Mouse (Mus musculus) kidney, postnatal 0 days (tissue): Measurements from ENCODE around the gene Coro1c. TPM values are rescaled to one million over a fixed set of nuclear protein-coding genes. Genes with fewer than 3 reads are reported as not detected.
A peak's percentile ranks its signal among the peaks of the same experiment; 100 is the strongest.

Experiments
- ATAC-seq: fragments of 200-750 bp; cut with Nextera tagmentation; replicated peaks from 2 replicates; pipeline ENCODE4 v1.8.0; 2017; ENCODE audit warnings: low read depth, moderate number of reproducible peaks, moderate TSS enrichment, moderate library complexity; ENCODE audit not compliant: low FRiP score
- DNase-seq: peaks from one replicate; pipeline ENCODE4 v3.0.0-alpha.2; 2016; ENCODE audit warnings: low spot score
- H3K27ac ChIP-seq: fragments of 300-500 bp; sonication (generic); 2 replicates; pipeline ENCODE4 v1.5.1; 2014; ENCODE audit warnings: mild to moderate bottlenecking
- H3K27me3 ChIP-seq: fragments of 300-500 bp; sonication (generic); 2 replicates; pipeline ENCODE4 v1.6.1; 2014; ENCODE audit warnings: low read length, mixed read lengths; ENCODE audit not compliant: insufficient read depth
- H3K36me3 ChIP-seq: fragments of 300-500 bp; sonication (generic); 2 replicates; pipeline ENCODE4 v1.6.1; 2014; ENCODE audit warnings: low read length, mixed read lengths; ENCODE audit not compliant: insufficient read depth
- H3K4me1 ChIP-seq: fragments of 300-500 bp; sonication (generic); replicated peaks from 2 replicates; pipeline ENCODE4 v1.6.1; 2014; ENCODE audit warnings: antibody characterized with exemption, low read length, mixed read lengths; ENCODE audit not compliant: insufficient read depth
- H3K4me2 ChIP-seq: fragments of 300-500 bp; sonication (generic); 2 replicates; pipeline ENCODE4 v1.6.1; 2014; ENCODE audit warnings: mild to moderate bottlenecking, low read length, moderate library complexity, mixed read lengths
- H3K4me3 ChIP-seq: fragments of 300-500 bp; sonication (generic); replicated peaks from 2 replicates; pipeline ENCODE4 v1.5.1; 2014; ENCODE audit warnings: low read depth, low read length
- H3K9ac ChIP-seq: fragments of 300-500 bp; sonication (generic); 2 replicates; pipeline ENCODE4 v1.6.1; 2014; ENCODE audit warnings: low read depth, low read length
- H3K9me3 ChIP-seq: fragments of 300-500 bp; sonication (generic); replicated peaks from 2 replicates; pipeline ENCODE4 v1.6.1; 2016; ENCODE audit warnings: low read length, inconsistent platforms, mixed read lengths
- CTCF ChIP-seq: IDR thresholded peaks from 2 replicates; pipeline ENCODE4 v1.5.1; 2016; ENCODE audit warnings: antibody characterized with exemption, low read depth, mild to moderate bottlenecking, moderate library complexity
- WGBS: fragments of 180-500 bp; shearing (Covaris S2); extraction: QIAGEN DNeasy Blood & Tissue Kit; methylation state at CpG from one replicate; pipeline ENCODE4 v1.1.7; 2014; 5-methylcytosine and 5-hydroxymethylcytosine counted together
- polyA plus RNA-seq: library from polyadenylated mRNA; unstranded; fragments of >200 nt; fragmentation: Nextera tagmentation; extraction: Ambion mirVana; gene quantifications from 2 replicates; pipeline ENCODE4 v1.2.1, GENCODE M21; 2015

Gene Coro1c
- polyA plus RNA-seq, 1 experiment from 2014 or later, result 69.5 TPM

- WGBS, result 56% methylated on average over 7 of the region's 7 CpGs
- H3K27ac ChIP-seq, result no peak overlapping the region
- no peak for TF ChIP-seq CTCF
- H3K4me1 ChIP-seq, result 0 out of 2 replicates have a peak, but pooled peaks cover 15% of the 10 kb centered on the region
- ATAC-seq (no peak), DNase-seq (no peak)
- no peaks in the 10 kb centered on the region for H3K27me3 ChIP-seq
- no peak overlapping the region for H3K4me3 ChIP-seq
- H3K9ac ChIP-seq, result no peak overlapping the region
- 0 out of 2 replicates have a peak, but pooled peaks cover 3% of the 10 kb centered on the region for H3K36me3 ChIP-seq
- H3K4me2 ChIP-seq, result no peak overlapping the region
- no peaks in the 10 kb centered on the region for H3K9me3 ChIP-seq
These were observed 51.9 kb downstream of the Coro1c start for GRCm38 (mm10) chr5:113856631-113857030.

- peaks cover 3% of the 10 kb centered on the region; the same call in 1 of the 2 replicates for H3K36me3 ChIP-seq
- DNase-seq, result no peak
- no peak overlapping the region for H3K4me2 ChIP-seq
- H3K4me1 ChIP-seq, result 0 out of 2 replicates have a peak, but pooled peaks cover 15% of the 10 kb centered on the region
- WGBS, result 73% methylated on average over 3 of the region's 3 CpGs
- 0 out of 2 replicates have a peak overlapping the region, but pooled peaks have one; percentile 8 for H3K9ac ChIP-seq
- TF ChIP-seq CTCF, result no peak
- H3K27me3 ChIP-seq, result no peaks in the 10 kb centered on the region
- H3K4me3 ChIP-seq, result no peak overlapping the region
- peak overlapping the region; percentile 8; the same call in 1 of the 2 replicates for H3K27ac ChIP-seq
- no peaks in the 10 kb centered on the region for H3K9me3 ChIP-seq
- no peak; the same call in 1 of the 2 replicates for ATAC-seq
These were observed 52.9 kb downstream of the Coro1c start for GRCm38 (mm10) chr5:113855696-113856095.

DNA sequence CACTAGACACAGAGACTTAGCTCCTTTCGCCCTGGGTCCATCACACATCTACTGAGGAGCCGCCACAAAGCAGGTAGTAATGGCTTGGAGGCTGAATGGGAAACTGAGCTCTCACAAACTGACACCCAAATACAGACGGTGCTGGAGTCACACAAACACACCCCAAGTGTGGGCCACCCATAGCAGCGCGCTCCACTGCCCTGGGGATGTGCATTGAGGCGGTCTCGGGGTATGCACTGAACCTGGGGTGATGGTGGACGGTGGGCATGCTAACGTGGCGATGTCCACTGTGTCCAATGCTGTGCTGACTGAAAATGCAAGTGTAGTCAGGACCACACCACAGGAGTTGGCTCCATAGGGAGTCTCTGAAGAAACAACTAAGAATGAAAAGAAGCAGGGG is 53.4 kb downstream of the Coro1c start:
- DNase-seq (no peak), ATAC-seq (no peak)
- Histone ChIP-seq H3K27me3 (no peaks in the 10 kb centered on the region), H3K27ac (no peak overlapping the region), H3K9me3 (no peaks in the 10 kb centered on the region), H3K36me3 (peaks cover 8% of the 10 kb centered on the region; the same call in 1 of the 2 replicates), H3K9ac (no peak overlapping the region), H3K4me3 (no peak overlapping the region), H3K4me2 (no peak overlapping the region), H3K4me1 (0 out of 2 replicates have a peak, but pooled peaks cover 15% of the 10 kb centered on the region)
- TF ChIP-seq CTCF, result no peak
- 94% methylated on average over 10 of the region's 10 CpGs for WGBS

GRCm38 (mm10) chr5:113854494-113854893 is 54.1 kb downstream of the Coro1c start:
- H3K4me1 ChIP-seq, result 0 out of 2 replicates have a peak, but pooled peaks cover 14% of the 10 kb centered on the region
- peaks cover 11% of the 10 kb centered on the region; the same call in 1 of the 2 replicates for H3K36me3 ChIP-seq
- no peak overlapping the region for H3K4me3 ChIP-seq
- ATAC-seq, result no peak
- peak; percentile 97 for TF ChIP-seq CTCF
- no peak overlapping the region for H3K9ac ChIP-seq
- 40% methylated on average over 14 of the region's 14 CpGs for WGBS
- no peak overlapping the region for H3K27ac ChIP-seq
- H3K27me3 ChIP-seq, result no peaks in the 10 kb centered on the region
- no peaks in the 10 kb centered on the region for H3K9me3 ChIP-seq
- H3K4me2 ChIP-seq, result no peak overlapping the region
- DNase-seq, result peak; percentile 83

DNA sequence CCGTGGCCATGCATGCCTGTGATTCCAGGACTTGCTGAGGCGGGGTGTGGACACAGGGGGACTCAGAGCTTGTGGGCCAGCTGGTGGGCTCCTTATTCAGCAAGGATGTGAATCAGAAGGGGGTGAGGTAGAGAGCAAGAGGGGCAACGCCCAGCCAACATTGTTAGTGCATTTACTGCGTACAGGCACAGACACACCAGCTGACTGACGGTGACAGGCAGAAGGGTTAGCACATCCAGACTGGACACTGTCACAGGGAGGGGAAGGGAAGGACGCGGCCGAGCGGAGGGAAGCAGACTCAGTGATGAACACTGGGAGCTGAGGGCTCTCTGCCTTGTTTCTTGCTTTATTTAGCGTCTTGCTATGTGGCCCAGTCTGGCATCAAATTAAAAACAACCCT is 55.0 kb downstream of the Coro1c start:
- Histone ChIP-seq H3K4me1 (0 out of 2 replicates have a peak, but pooled peaks cover 7% of the 10 kb centered on the region), H3K27ac (no peak overlapping the region), H3K36me3 (peaks cover 11% of the 10 kb centered on the region; the same call in 1 of the 2 replicates), H3K27me3 (no peaks in the 10 kb centered on the region), H3K4me2 (no peak overlapping the region), H3K9me3 (no peaks in the 10 kb centered on the region), H3K9ac (no peak overlapping the region), H3K4me3 (no peak overlapping the region)
- no peak for ATAC-seq
- no peak for DNase-seq
- no peak for TF ChIP-seq CTCF
- WGBS, result 89% methylated on average over 10 of the region's 10 CpGs

GRCm38 (mm10) chr5:113852463-113852862 is 56.1 kb downstream of the Coro1c start:
- no peak overlapping the region for H3K9ac ChIP-seq
- DNase-seq (no peak), ATAC-seq (no peak)
- H3K4me2 ChIP-seq, result no peak overlapping the region
- H3K9me3 ChIP-seq, result no peaks in the 10 kb centered on the region
- H3K4me1 ChIP-seq, result 0 out of 2 replicates have a peak, but pooled peaks cover 7% of the 10 kb centered on the region
- H3K27ac ChIP-seq, result no peak overlapping the region
- 87% methylated on average over 7 of the region's 7 CpGs for WGBS
- H3K27me3 ChIP-seq, result no peaks in the 10 kb centered on the region
- H3K4me3 ChIP-seq, result no peak overlapping the region
- peaks cover 11% of the 10 kb centered on the region; the same call in 1 of the 2 replicates for H3K36me3 ChIP-seq
- TF ChIP-seq CTCF, result no peak
